Mouse (Mus musculus): ENCODE data around the gene Clec2l.

DNA sequence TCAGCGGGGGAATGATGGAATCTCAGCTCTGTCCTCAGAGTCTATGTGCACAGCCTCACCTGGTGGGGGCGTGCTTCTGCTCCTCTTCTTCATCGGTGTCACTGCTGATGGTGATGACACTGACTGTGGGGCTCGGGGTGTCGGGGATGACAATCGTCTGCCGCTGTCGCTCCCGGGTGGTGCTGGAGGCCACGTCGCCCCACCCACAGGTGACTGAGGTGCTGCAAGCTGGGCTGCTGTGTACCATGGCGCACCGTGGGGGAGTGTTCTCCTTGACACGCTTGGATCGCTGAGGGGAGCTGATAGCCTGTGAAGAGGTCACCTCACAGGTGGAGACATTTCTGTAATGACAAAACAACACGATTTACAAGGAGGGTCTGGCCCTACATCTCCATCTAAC is 53.0 kb downstream of the Clec2l start:
- TF ChIP-seq CTCF (conservative IDR thresholded peaks at IDR 0.05; ENCODE audit: insufficient read depth, insufficient read length, low read depth, low read length) (no peak), POLR2A (IDR thresholded peaks at IDR 0.05; ENCODE audit: low read depth, low read length) (no peak)
